Mouse (Mus musculus) midbrain, embryonic 13.5 days (tissue): Measurements from ENCODE around the gene Anxa8. TPM values are rescaled to one million over a fixed set of nuclear protein-coding genes. Genes with fewer than 3 reads are reported as not detected.

Experiments
- ATAC-seq: fragments of 200-750 bp; cut with Nextera tagmentation; 2 replicates; pipeline ENCODE4 v1.8.0; 2017; ENCODE audit warnings: mild to moderate bottlenecking, moderate TSS enrichment, moderate library complexity
- H3K27ac ChIP-seq: fragments of 300-500 bp; sonication (generic); 2 replicates; pipeline ENCODE4 v1.5.1; 2015; ENCODE audit warnings: inconsistent platforms, mild to moderate bottlenecking, moderate library complexity
- H3K27me3 ChIP-seq: fragments of 300-500 bp; sonication (generic); 2 replicates; pipeline ENCODE4 v1.6.1; 2015; ENCODE audit warnings: mild to moderate bottlenecking, inconsistent platforms
- H3K36me3 ChIP-seq: fragments of 300-500 bp; sonication (generic); 2 replicates; pipeline ENCODE4 v1.6.1; 2015; ENCODE audit warnings: mild to moderate bottlenecking, inconsistent platforms
- H3K4me1 ChIP-seq: fragments of 300-500 bp; sonication (generic); replicated peaks from 2 replicates; pipeline ENCODE4 v1.6.1; 2015; ENCODE audit warnings: inconsistent platforms
- H3K4me2 ChIP-seq: fragments of 300-500 bp; sonication (generic); replicated peaks from 2 replicates; pipeline ENCODE4 v1.6.1; 2015; ENCODE audit warnings: moderate library complexity, mild to moderate bottlenecking, inconsistent platforms
- H3K4me3 ChIP-seq: fragments of 300-500 bp; sonication (generic); replicated peaks from 2 replicates; pipeline ENCODE4 v1.5.1; 2015; ENCODE audit warnings: mild to moderate bottlenecking, inconsistent platforms
- H3K9ac ChIP-seq: fragments of 300-500 bp; sonication (generic); replicated peaks from 2 replicates; pipeline ENCODE4 v1.6.1; 2015; ENCODE audit warnings: mild to moderate bottlenecking, inconsistent platforms
- H3K9me3 ChIP-seq: fragments of 300-500 bp; sonication (generic); 2 replicates; pipeline ENCODE4 v1.6.1; 2016; ENCODE audit warnings: mild to moderate bottlenecking, inconsistent platforms
- WGBS: fragments of 180-500 bp; shearing (Covaris S2); methylation state at CpG from one replicate; pipeline ENCODE4 v1.1.7; 2015; 5-methylcytosine and 5-hydroxymethylcytosine counted together
- polyA plus RNA-seq: library from polyadenylated mRNA; unstranded; fragments of >200 nt; fragmentation: Nextera tagmentation; extraction: Ambion mirVana; gene quantifications from 2 replicates; pipeline ENCODE4 v1.2.1, GENCODE M21; 2015

Anxa8 gene
- polyA plus RNA-seq, 1 experiment from 2014 or later: not detected

GRCm38 (mm10) chr14:34089796-34090195, 4.0 kb downstream of the Anxa8 start:
- no peak overlapping the region for H3K4me3 ChIP-seq
- no peaks in the 10 kb centered on the region for H3K4me1 ChIP-seq
- no peak overlapping the region for H3K9ac ChIP-seq
- no peak overlapping the region for H3K4me2 ChIP-seq
- WGBS: 90% methylated on average over 8 of the region's 8 CpGs
- no peaks in the 10 kb centered on the region for H3K36me3 ChIP-seq
- no peaks in the 10 kb centered on the region for H3K27me3 ChIP-seq
- H3K9me3 ChIP-seq: no peaks in the 10 kb centered on the region
- H3K27ac ChIP-seq: no peak overlapping the region
- ATAC-seq: no peak

- H3K9ac ChIP-seq: no peak overlapping the region
- WGBS: 92% methylated on average over 5 of the region's 5 CpGs
- H3K4me1 ChIP-seq: no peaks in the 10 kb centered on the region
- no peak for ATAC-seq
- H3K9me3 ChIP-seq: no peaks in the 10 kb centered on the region
- H3K27ac ChIP-seq: no peak overlapping the region
- H3K36me3 ChIP-seq: no peaks in the 10 kb centered on the region
- no peak overlapping the region for H3K4me2 ChIP-seq
- H3K27me3 ChIP-seq: no peaks in the 10 kb centered on the region
- no peak overlapping the region for H3K4me3 ChIP-seq
Observed at GRCm38 (mm10) chr14:34091475-34091874, 5.7 kb downstream of the Anxa8 start.

GRCm38 (mm10) chr14:34092856-34093255, 7.1 kb downstream of the Anxa8 start:
- Histone ChIP-seq H3K36me3 (no peaks in the 10 kb centered on the region), H3K9ac (no peak overlapping the region), H3K4me2 (no peak overlapping the region), H3K4me1 (no peaks in the 10 kb centered on the region), H3K27me3 (no peaks in the 10 kb centered on the region), H3K4me3 (no peak overlapping the region), H3K27ac (no peak overlapping the region), H3K9me3 (no peaks in the 10 kb centered on the region)
- 96% methylated on average over 1 of the region's 1 CpGs for WGBS
- ATAC-seq: no peak

GRCm38 (mm10) chr14:34096161-34096560, 10.4 kb downstream of the Anxa8 start:
- no peaks in the 10 kb centered on the region for H3K27me3 ChIP-seq
- H3K9ac ChIP-seq: no peak overlapping the region
- WGBS: 81% methylated on average over 5 of the region's 5 CpGs
- no peaks in the 10 kb centered on the region for H3K36me3 ChIP-seq
- H3K27ac ChIP-seq: no peak overlapping the region
- H3K4me2 ChIP-seq: no peak overlapping the region
- no peaks in the 10 kb centered on the region for H3K4me1 ChIP-seq
- no peak overlapping the region for H3K4me3 ChIP-seq
- no peak for ATAC-seq
- no peaks in the 10 kb centered on the region for H3K9me3 ChIP-seq

GRCm38 (mm10) chr14:34102601-34103000, 16.8 kb downstream of the Anxa8 start, which contains the start of gene A630023A22Rik:
Gene A630023A22Rik (minus strand): TSS chr14:34102754.
- no peak for ATAC-seq
- WGBS: 89% methylated on average over 5 of the region's 5 CpGs

GRCm38 (mm10) chr14:34103855-34104254, 18.1 kb downstream of the Anxa8 start:
- H3K9ac ChIP-seq: no peak overlapping the region
- no peak overlapping the region for H3K4me3 ChIP-seq
- 81% methylated on average over 3 of the region's 3 CpGs for WGBS
- no peak overlapping the region for H3K27ac ChIP-seq
- no peaks in the 10 kb centered on the region for H3K36me3 ChIP-seq
- H3K27me3 ChIP-seq: no peaks in the 10 kb centered on the region
- ATAC-seq: no peak
- H3K4me2 ChIP-seq: no peak overlapping the region
- no peaks in the 10 kb centered on the region for H3K4me1 ChIP-seq
- no peaks in the 10 kb centered on the region for H3K9me3 ChIP-seq

More at GRCm38 (mm10) chr14:34102601-34103000, 16.8 kb downstream of the Anxa8 start, which contains the start of gene A630023A22Rik:
- Histone ChIP-seq H3K27ac (no peak within 1 kb of the TSS), H3K4me2 (no peak within 1 kb of the TSS), H3K9ac (no peak within 1 kb of the TSS), H3K27me3 (no peaks in the 10 kb centered on the region), H3K4me3 (no peak within 1 kb of the TSS), H3K9me3 (no peaks in the 10 kb centered on the region), H3K4me1 (no peaks in the 10 kb centered on the region), H3K36me3 (no peaks in the 10 kb centered on the region)

- ATAC-seq: peak; percentile 56; the same call in 1 of the 2 replicates
- Histone ChIP-seq H3K27me3 (no peaks in the 10 kb centered on the region), H3K27ac (no peak overlapping the region), H3K4me1 (no peaks in the 10 kb centered on the region), H3K36me3 (no peaks in the 10 kb centered on the region), H3K4me2 (no peak overlapping the region), H3K4me3 (no peak overlapping the region), H3K9ac (no peak overlapping the region), H3K9me3 (no peaks in the 10 kb centered on the region)
- 22% methylated on average over 8 of the region's 8 CpGs for WGBS
Observed at GRCm38 (mm10) chr14:34104892-34105291, 19.1 kb downstream of the Anxa8 start.

GRCm38 (mm10) chr14:34106389-34107062, 20.7 kb downstream of the Anxa8 start:
- 54% methylated on average over 12 of the region's 12 CpGs for WGBS

GRCm38 (mm10) chr14:34107594-34107993, 21.8 kb downstream of the Anxa8 start:
- no peak overlapping the region for H3K4me2 ChIP-seq
- no peak overlapping the region for H3K9ac ChIP-seq
- no peaks in the 10 kb centered on the region for H3K27me3 ChIP-seq
- no peak overlapping the region for H3K4me3 ChIP-seq
- H3K36me3 ChIP-seq: no peaks in the 10 kb centered on the region
- no peak overlapping the region for H3K27ac ChIP-seq
- ATAC-seq: no peak
- no peaks in the 10 kb centered on the region for H3K4me1 ChIP-seq
- H3K9me3 ChIP-seq: no peaks in the 10 kb centered on the region
- WGBS: 76% methylated on average over 4 of the region's 4 CpGs

More at GRCm38 (mm10) chr14:34106389-34107062, 20.7 kb downstream of the Anxa8 start:
- H3K9me3 ChIP-seq: no peaks in the 10 kb centered on the region
- no peak overlapping the region for H3K4me2 ChIP-seq
- H3K27me3 ChIP-seq: no peaks in the 10 kb centered on the region
- H3K36me3 ChIP-seq: no peaks in the 10 kb centered on the region
- no peak overlapping the region for H3K27ac ChIP-seq
- ATAC-seq: no peak
- no peaks in the 10 kb centered on the region for H3K4me1 ChIP-seq
- H3K9ac ChIP-seq: no peak overlapping the region
- no peak overlapping the region for H3K4me3 ChIP-seq

- Histone ChIP-seq H3K36me3 (no peaks in the 10 kb centered on the region), H3K9me3 (no peaks in the 10 kb centered on the region), H3K4me3 (no peak overlapping the region), H3K4me1 (no peaks in the 10 kb centered on the region), H3K4me2 (no peak overlapping the region), H3K9ac (no peak overlapping the region), H3K27me3 (no peaks in the 10 kb centered on the region), H3K27ac (no peak overlapping the region)
- ATAC-seq: no peak
- WGBS: 85% methylated on average over 4 of the region's 4 CpGs
Observed at GRCm38 (mm10) chr14:34114311-34114710, 28.5 kb downstream of the Anxa8 start.

- no peak overlapping the region for H3K27ac ChIP-seq
- 84% methylated on average over 7 of the region's 7 CpGs for WGBS
- ATAC-seq: no peak
- H3K9ac ChIP-seq: no peak overlapping the region
- no peak overlapping the region for H3K4me2 ChIP-seq
- H3K9me3 ChIP-seq: no peaks in the 10 kb centered on the region
- H3K36me3 ChIP-seq: no peaks in the 10 kb centered on the region
- H3K4me1 ChIP-seq: no peaks in the 10 kb centered on the region
- no peaks in the 10 kb centered on the region for H3K27me3 ChIP-seq
- no peak overlapping the region for H3K4me3 ChIP-seq
Observed at GRCm38 (mm10) chr14:34119046-34119723, 33.4 kb downstream of the Anxa8 start.

GRCm38 (mm10) chr14:34120016-34120910, 34.5 kb downstream of the Anxa8 start:
- no peaks in the 10 kb centered on the region for H3K4me1 ChIP-seq
- H3K9ac ChIP-seq: no peak overlapping the region
- no peak overlapping the region for H3K4me2 ChIP-seq
- H3K4me3 ChIP-seq: no peak overlapping the region
- ATAC-seq: no peak
- H3K27ac ChIP-seq: no peak overlapping the region
- H3K9me3 ChIP-seq: no peaks in the 10 kb centered on the region
- no peaks in the 10 kb centered on the region for H3K27me3 ChIP-seq
- WGBS: 81% methylated on average over 12 of the region's 12 CpGs
- H3K36me3 ChIP-seq: no peaks in the 10 kb centered on the region
